11 mouse cellular contexts compared by ENCODE assay signal in the genomic region with DNA sequence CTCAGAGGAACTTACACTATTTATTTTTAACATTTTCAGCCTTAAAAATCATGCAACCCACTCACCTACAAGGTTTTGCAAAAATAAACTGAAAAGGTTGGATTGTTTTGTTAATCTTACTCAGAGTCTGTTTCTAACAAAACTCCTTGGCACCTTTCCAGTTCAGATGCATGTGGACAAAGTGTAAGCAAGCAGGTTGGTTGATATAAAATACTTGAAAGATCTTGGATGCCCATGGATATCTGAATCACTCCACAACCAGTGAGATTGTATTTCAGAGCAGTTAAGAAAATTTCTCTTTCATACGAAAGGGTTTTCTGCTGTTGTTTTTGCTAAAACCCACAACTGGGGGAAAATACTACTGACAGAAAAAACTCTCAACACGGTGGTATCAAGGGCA. TPM values are rescaled to one million over a fixed set of nuclear protein-coding genes. Genes with fewer than 3 reads are reported as not detected.
A peak's percentile ranks its signal among the peaks of the same experiment; 100 is the strongest.
DNase-seq lines count a peak whose midpoint lies in the region; ATAC-seq and TF ChIP-seq lines count a peak whose summit lies in the region.
"Had no signal": no experiment of that assay in that cellular context is flagged by ENCODE, and none has a peak within 500 bp of the region (broad histone marks: within the 10 kb centered on the region; RNA-seq: fewer than 3 reads in every experiment).

No protein-coding gene starts in this region.

- no peaks in the 10 kb centered on the region for H3K9me3 ChIP-seq in CH12.LX (replicated peaks; ENCODE audit: low read length)
- no peaks in the 10 kb centered on the region for H3K9me3 ChIP-seq in heart, embryonic 12.5 days (replicated peaks)
- H3K9me3 ChIP-seq in liver, embryonic 16.5 days (replicated peaks; ENCODE audit: control insufficient read depth, low read length), result no peaks in the 10 kb centered on the region
- H3K9me3 ChIP-seq: midbrain, embryonic 12.5 days had no signal

- in situ Hi-C loops in CH12.LX (cut with MboI; ENCODE audit: low pct_ligation_motif_present, low pct_unique_long_range_greater_than_20kb, low sequenced_read_pairs), result loop anchor here (10.0 kb wide), 1 partner anchor 151 kb away; no protein-coding TSS in a partner anchor

- TF ChIP-seq POLR2A in CH12.LX (IDR thresholded peaks at IDR 0.05; ENCODE audit: low read depth, low read length), result no peak

- DNase-seq in heart, adult 8-10 months (ENCODE audit: low spot score), result peak; percentile 46
- DNase-seq in heart, adult 9 months (ENCODE audit: low spot score in 2 of 2), result no peak
- DNase-seq in CH12.LX (ENCODE audit: extremely low read depth), result no peak
- DNase-seq in left cerebral cortex, postnatal 14 days (ENCODE audit: low spot score in 2 of 2), result no peak
- no peak for DNase-seq in thymus, postnatal 4 days
- DNase-seq in ovary, postnatal 14 days (ENCODE audit: low spot score), result no peak
- DNase-seq: cerebellum, postnatal 25 days had no signal

- 34% methylated on average over 2 of the region's 2 CpGs for WGBS in heart, embryonic 12.5 days
- 19% methylated on average over 2 of the region's 2 CpGs for WGBS in liver, embryonic 16.5 days (ENCODE audit: insufficient replicate concordance)

- peak overlapping the region; percentile 47 to 91 (median 89) for H3K4me3 ChIP-seq in CH12.LX (replicated peaks in 1 of 3; ENCODE audit: low read depth in 2 of 3, low read length in 2 of 3, poor library complexity in 1 of 3)
- peak overlapping the region; percentile 36 for H3K4me3 ChIP-seq in heart, embryonic 12.5 days
- H3K4me3 ChIP-seq in liver, embryonic 16.5 days (ENCODE audit: low read depth, low read length), result peak overlapping the region; percentile 39
- H3K4me3 ChIP-seq: midbrain, embryonic 12.5 days had no signal

- TF ChIP-seq CTCF in CH12.LX (conservative IDR thresholded peaks at IDR 0.05 in 1 of 2, IDR thresholded peaks at IDR 0.05 in 1 of 2; ENCODE audit: low read depth in 2 of 2, low read length in 2 of 2), result no peak

- H3K36me3 ChIP-seq in CH12.LX (replicated peaks in 1 of 2; ENCODE audit: control insufficient read depth in 1 of 2, insufficient read depth in 1 of 2, low read length in 1 of 2), result no peaks in the 10 kb centered on the region
- no peaks in the 10 kb centered on the region for H3K36me3 ChIP-seq in heart, embryonic 12.5 days
- H3K36me3 ChIP-seq in liver, embryonic 16.5 days (ENCODE audit: control insufficient read depth, insufficient read depth), result no peaks in the 10 kb centered on the region
- H3K36me3 ChIP-seq: midbrain, embryonic 12.5 days had no signal

- intact Hi-C loops in left cerebral cortex, postnatal 14 days (cut with DNase I), result no loop called here

- H3K27ac ChIP-seq in CH12.LX (ENCODE audit: insufficient read depth, low read depth), result no peak overlapping the region
- no peak overlapping the region for H3K27ac ChIP-seq in heart, embryonic 12.5 days (ENCODE audit: poor library complexity, severe bottlenecking)
- H3K27ac ChIP-seq in liver, embryonic 16.5 days (ENCODE audit: low read length), result no peak overlapping the region
- H3K27ac ChIP-seq: midbrain, embryonic 12.5 days had no signal

- H3K4me2 ChIP-seq in CH12.LX (ENCODE audit: insufficient read depth, low read depth, poor library complexity, severe bottlenecking), result peak overlapping the region; percentile 78; the same call in 1 of the 2 replicates
- H3K4me2 ChIP-seq in heart, embryonic 12.5 days, result peak overlapping the region; percentile 50
- peak overlapping the region; percentile 69 for H3K4me2 ChIP-seq in liver, embryonic 16.5 days (ENCODE audit: low read depth, low read length)
- H3K4me2 ChIP-seq: midbrain, embryonic 12.5 days had no signal

- H3K9ac ChIP-seq in CH12.LX (ENCODE audit: insufficient read depth, low read depth), result peak overlapping the region; percentile 87
- H3K9ac ChIP-seq in heart, embryonic 12.5 days, result 0 out of 2 replicates have a peak overlapping the region, but pooled peaks have one; percentile 48
- peak overlapping the region; percentile 52 for H3K9ac ChIP-seq in liver, embryonic 16.5 days (ENCODE audit: low read depth, low read length)
- H3K9ac ChIP-seq: midbrain, embryonic 12.5 days had no signal

- peaks cover 0 to 24% of the 10 kb centered on the region in 2 experiments; a peak in 2 of 4 replicates for H3K4me1 ChIP-seq in CH12.LX (ENCODE audit: control insufficient read depth in 1 of 2, insufficient read depth in 2 of 2)
- peaks cover 20% of the 10 kb centered on the region for H3K4me1 ChIP-seq in heart, embryonic 12.5 days (replicated peaks)
- peaks cover 19% of the 10 kb centered on the region for H3K4me1 ChIP-seq in liver, embryonic 16.5 days (ENCODE audit: control insufficient read depth, low read depth, low read length)

- dilution Hi-C loops in CH12.LX (cut with MboI; ENCODE audit: extremely low pct_ligation_motif_present, extremely low pct_unique_long_range_greater_than_20kb, low sequenced_read_pairs), result no loop called here

- no peak for TF ChIP-seq EP300 in CH12.LX (IDR thresholded peaks at IDR 0.05; ENCODE audit: low read length)

- TF ChIP-seq RAD21 in CH12.LX (IDR thresholded peaks at IDR 0.05; ENCODE audit: low read depth, low read length), result no peak

- no peak for ATAC-seq in heart, embryonic 12.5 days (ENCODE audit: insufficient number of reproducible peaks, low FRiP score)
- ATAC-seq in liver, embryonic 16.5 days (ENCODE audit: low read depth), result no peak
- ATAC-seq: Patski had no signal

- peaks cover 56% of the 10 kb centered on the region for H3K79me2 ChIP-seq in CH12.LX (replicated peaks; ENCODE audit: control insufficient read depth, extremely low read depth, insufficient read depth, poor library complexity, severe bottlenecking)

- H3K27me3 ChIP-seq in CH12.LX (replicated peaks), result no peaks in the 10 kb centered on the region
- H3K27me3 ChIP-seq in heart, embryonic 12.5 days (replicated peaks), result no peaks in the 10 kb centered on the region
- H3K27me3 ChIP-seq in liver, embryonic 16.5 days (ENCODE audit: control insufficient read depth, insufficient read depth, low read depth, low read length), result no peaks in the 10 kb centered on the region
- H3K27me3 ChIP-seq: Patski had no signal

TF ChIP-seq in CH12.LX, 34 proteins besides CTCF, POLR2A, EP300 and RAD21:
- TF ChIP-seq MXI1 (IDR thresholded peaks at IDR 0.05; ENCODE audit: low read depth, low read length) (no peak), ZKSCAN1 (IDR thresholded peaks at IDR 0.05; ENCODE audit: borderline replicate concordance, low read depth, low read length) (no peak), E2F4 (IDR thresholded peaks at IDR 0.05; ENCODE audit: insufficient replicate concordance, low read depth, low read length) (no peak), TBP (conservative IDR thresholded peaks at IDR 0.05; ENCODE audit: low read depth, low read length) (no peak), HCFC1 (IDR thresholded peaks at IDR 0.05; ENCODE audit: low read depth, low read length) (no peak)

RNA-seq across cellular contexts. Expression of gene Ppp2r5a, which starts 8.9 kb away (rescaled TPM):
- 10 to 100 TPM; 94.2 to 98.9 (median 97.9) TPM for total RNA-seq in heart, adult 8-10 months (2022)
- 58.9 and 62.0 TPM in 2 replicates for total RNA-seq in CH12.LX (2012; rRNA removed)
- total RNA-seq in CH12.LX (2014; rRNA removed), result 96.7 and 102 TPM in 2 replicates
- polyA plus RNA-seq in CH12.LX (2012; ENCODE audit: insufficient read length, low read depth), result 40.3 and 42.6 TPM in 2 replicates
- 43.0 and 45.6 TPM in 2 replicates for polyA plus RNA-seq in heart, embryonic 12.5 days (2016; fragmentation: Nextera tagmentation; extraction: Ambion mirVana)
- polyA plus RNA-seq in liver, embryonic 16.5 days (2015; fragmentation: Nextera tagmentation; extraction: Ambion mirVana), result 9.8 and 11.3 TPM in 2 replicates
- 10 to 100 TPM; 80.3 to 80.7 TPM for total RNA-seq in left cerebral cortex, postnatal 14 days (2021)

Comparison
In these comparisons a context has a peak if more than half of its experiments do, and no peak if none do; other contexts are left out.
1. H3K4me3 ChIP-seq: peak in every context shown above with its lines; median percentile 89 in CH12.LX; 39 in liver, embryonic 16.5 days; 36 in heart, embryonic 12.5 days.